ENCODE assay signal across 8 mouse cellular contexts in genomic region chr11:119548741-119549370, GRCm38 (mm10). TPM values are rescaled to one million over a fixed set of nuclear protein-coding genes. Genes with fewer than 3 reads are reported as not detected.
DNase-seq lines count a peak whose midpoint lies in the region; ATAC-seq and TF ChIP-seq lines count a peak whose summit lies in the region.

No protein-coding gene starts in this region.

- 0 out of 2 replicates have a peak overlapping the region, but pooled peaks have one; percentile 9 for H3K9ac ChIP-seq in kidney, postnatal 0 days (ENCODE audit: low read depth, low read length)
- H3K9ac ChIP-seq in forebrain, embryonic 11.5 days (ENCODE audit: low read length) = peak overlapping the region; percentile 30
- no peak overlapping the region for H3K9ac ChIP-seq in liver, embryonic 12.5 days
- H3K9ac ChIP-seq in stomach, embryonic 16.5 days (ENCODE audit: low read length) = peak overlapping the region; percentile 43; the same call in 1 of the 2 replicates

- no peaks in the 10 kb centered on the region for H3K9me3 ChIP-seq in kidney, postnatal 0 days (replicated peaks; ENCODE audit: low read length)
- no peaks in the 10 kb centered on the region for H3K9me3 ChIP-seq in forebrain, embryonic 11.5 days (ENCODE audit: control insufficient read depth, low read length)
- no peaks in the 10 kb centered on the region for H3K9me3 ChIP-seq in liver, embryonic 12.5 days (replicated peaks)
- H3K9me3 ChIP-seq in stomach, embryonic 16.5 days (replicated peaks; ENCODE audit: control insufficient read depth, low read length) = no peaks in the 10 kb centered on the region

- WGBS in kidney, postnatal 0 days = 1% methylated on average over 37 of the region's 37 CpGs
- under 1% methylated on average over 37 of the region's 37 CpGs for WGBS in forebrain, embryonic 11.5 days
- 3% methylated on average over 37 of the region's 37 CpGs for WGBS in liver, embryonic 12.5 days (ENCODE audit: insufficient replicate concordance)
- WGBS in stomach, embryonic 16.5 days = 1% methylated on average over 37 of the region's 37 CpGs

- H3K36me3 ChIP-seq in kidney, postnatal 0 days (ENCODE audit: insufficient read depth, low read length) = no peaks in the 10 kb centered on the region
- H3K36me3 ChIP-seq in forebrain, embryonic 11.5 days (ENCODE audit: control insufficient read depth, insufficient read depth, low read length) = no peaks in the 10 kb centered on the region
- no peaks in the 10 kb centered on the region for H3K36me3 ChIP-seq in liver, embryonic 12.5 days
- no peaks in the 10 kb centered on the region for H3K36me3 ChIP-seq in stomach, embryonic 16.5 days (ENCODE audit: control insufficient read depth, insufficient read depth, low read length)

- no peak for DNase-seq in kidney, postnatal 0 days (ENCODE audit: low spot score)
- DNase-seq in kidney, postnatal 25 days = no peak
- peak; percentile 54 for DNase-seq in cerebellum, adult 9-10 months
- no peak for DNase-seq in forebrain, embryonic 11.5 days (ENCODE audit: low spot score)
- no peak for DNase-seq in thymus, postnatal 0 days (ENCODE audit: low spot score)
- DNase-seq in urinary bladder, postnatal 10 days (ENCODE audit: low spot score) = no peak

- no peak for ATAC-seq in kidney, postnatal 0 days (replicated peaks; ENCODE audit: low FRiP score, low read depth)
- ATAC-seq in forebrain, embryonic 11.5 days (replicated peaks; ENCODE audit: low FRiP score) = no peak
- ATAC-seq in liver, embryonic 12.5 days = no peak
- no peak for ATAC-seq in stomach, embryonic 16.5 days (ENCODE audit: insufficient read depth, low FRiP score)

- peak overlapping the region; percentile 98 for H3K4me2 ChIP-seq in kidney, postnatal 0 days (ENCODE audit: low read length)
- H3K4me2 ChIP-seq in forebrain, embryonic 11.5 days (ENCODE audit: low read depth, low read length, severe bottlenecking) = peak overlapping the region; percentile 100
- H3K4me2 ChIP-seq in liver, embryonic 12.5 days = peak overlapping the region; percentile 55
- H3K4me2 ChIP-seq in stomach, embryonic 16.5 days (ENCODE audit: low read depth, low read length) = peak overlapping the region; percentile 99

- H3K4me1 ChIP-seq in kidney, postnatal 0 days (replicated peaks; ENCODE audit: insufficient read depth, low read length) = peaks cover 28% of the 10 kb centered on the region
- peaks cover 30% of the 10 kb centered on the region for H3K4me1 ChIP-seq in forebrain, embryonic 11.5 days (replicated peaks; ENCODE audit: control insufficient read depth, insufficient read depth, low read length)
- peaks cover 36% of the 10 kb centered on the region for H3K4me1 ChIP-seq in liver, embryonic 12.5 days
- H3K4me1 ChIP-seq in stomach, embryonic 16.5 days (ENCODE audit: control insufficient read depth, insufficient read depth, low read length) = peaks cover 45% of the 10 kb centered on the region

- H3K27me3 ChIP-seq in kidney, postnatal 0 days (ENCODE audit: insufficient read depth, low read length) = peaks cover 57% of the 10 kb centered on the region
- peaks cover 63% of the 10 kb centered on the region for H3K27me3 ChIP-seq in forebrain, embryonic 11.5 days (ENCODE audit: control insufficient read depth, insufficient read depth, low read length)
- H3K27me3 ChIP-seq in liver, embryonic 12.5 days (replicated peaks) = peaks cover 100% of the 10 kb centered on the region
- peaks cover 66% of the 10 kb centered on the region for H3K27me3 ChIP-seq in stomach, embryonic 16.5 days (ENCODE audit: control insufficient read depth, insufficient read depth, low read length)

- no peak for TF ChIP-seq CTCF in kidney, postnatal 0 days (IDR thresholded peaks at IDR 0.05; ENCODE audit: low read depth)

- no peak overlapping the region for H3K27ac ChIP-seq in kidney, postnatal 0 days
- H3K27ac ChIP-seq in forebrain, embryonic 11.5 days (ENCODE audit: low read depth, low read length) = no peak overlapping the region
- H3K27ac ChIP-seq in liver, embryonic 12.5 days = no peak overlapping the region
- no peak overlapping the region for H3K27ac ChIP-seq in stomach, embryonic 16.5 days (ENCODE audit: low read length)

- H3K4me3 ChIP-seq in kidney, postnatal 0 days (replicated peaks; ENCODE audit: low read depth, low read length) = peak overlapping the region; percentile 34
- H3K4me3 ChIP-seq in forebrain, embryonic 11.5 days (ENCODE audit: low read depth, low read length) = peak overlapping the region; percentile 56
- peak overlapping the region; percentile 28 for H3K4me3 ChIP-seq in liver, embryonic 12.5 days
- H3K4me3 ChIP-seq in stomach, embryonic 16.5 days (replicated peaks; ENCODE audit: low read length) = peak overlapping the region; percentile 55

RNA-seq across cellular contexts. Expression of gene Nptx1, which starts 1.3 kb away (rescaled TPM):
- polyA plus RNA-seq in kidney, postnatal 0 days (2015; fragmentation: Nextera tagmentation; extraction: Ambion mirVana) = 0.18 and 0.21 TPM in 2 replicates
- 3.2 and 3.3 TPM in 2 replicates for polyA plus RNA-seq in forebrain, embryonic 11.5 days (2014; fragmentation: Nextera tagmentation; extraction: Ambion mirVana)
- polyA plus RNA-seq in liver, embryonic 12.5 days (2016; fragmentation: Nextera tagmentation; extraction: Ambion mirVana) = 0.04 and 0.06 TPM in 2 replicates
- 0.29 and 0.32 TPM in 2 replicates for polyA plus RNA-seq in stomach, embryonic 16.5 days (2015; fragmentation: Nextera tagmentation; extraction: Ambion mirVana)
- 0.23 and 0.31 TPM in 2 replicates for polyA plus RNA-seq in thymus, postnatal 0 days (2015; fragmentation: Nextera tagmentation; extraction: Ambion mirVana)

RNA-seq across cellular contexts. Expression of gene Rptor, which starts 53.8 kb away (rescaled TPM):
- 6.8 and 7.1 TPM in 2 replicates for polyA plus RNA-seq in kidney, postnatal 0 days (2015; fragmentation: Nextera tagmentation; extraction: Ambion mirVana)
- 18.6 and 19.2 TPM in 2 replicates for polyA plus RNA-seq in forebrain, embryonic 11.5 days (2014; fragmentation: Nextera tagmentation; extraction: Ambion mirVana)
- 11.3 and 12.5 TPM in 2 replicates for polyA plus RNA-seq in liver, embryonic 12.5 days (2016; fragmentation: Nextera tagmentation; extraction: Ambion mirVana)
- polyA plus RNA-seq in stomach, embryonic 16.5 days (2015; fragmentation: Nextera tagmentation; extraction: Ambion mirVana) = 5.7 and 6.1 TPM in 2 replicates
- polyA plus RNA-seq in thymus, postnatal 0 days (2015; fragmentation: Nextera tagmentation; extraction: Ambion mirVana) = 12.3 and 14.0 TPM in 2 replicates

RNA-seq across cellular contexts. Expression of gene Endov, which starts 57.7 kb away (rescaled TPM):
- 16.2 and 16.3 TPM in 2 replicates for polyA plus RNA-seq in kidney, postnatal 0 days (2015; fragmentation: Nextera tagmentation; extraction: Ambion mirVana)
- polyA plus RNA-seq in forebrain, embryonic 11.5 days (2014; fragmentation: Nextera tagmentation; extraction: Ambion mirVana) = 18.4 and 21.0 TPM in 2 replicates
- polyA plus RNA-seq in liver, embryonic 12.5 days (2016; fragmentation: Nextera tagmentation; extraction: Ambion mirVana) = 7.9 and 10.5 TPM in 2 replicates
- polyA plus RNA-seq in stomach, embryonic 16.5 days (2015; fragmentation: Nextera tagmentation; extraction: Ambion mirVana) = 14.0 and 14.8 TPM in 2 replicates
- 17.8 and 19.4 TPM in 2 replicates for polyA plus RNA-seq in thymus, postnatal 0 days (2015; fragmentation: Nextera tagmentation; extraction: Ambion mirVana)
